8 mouse cellular contexts compared by ENCODE assay signal in the genomic region with DNA sequence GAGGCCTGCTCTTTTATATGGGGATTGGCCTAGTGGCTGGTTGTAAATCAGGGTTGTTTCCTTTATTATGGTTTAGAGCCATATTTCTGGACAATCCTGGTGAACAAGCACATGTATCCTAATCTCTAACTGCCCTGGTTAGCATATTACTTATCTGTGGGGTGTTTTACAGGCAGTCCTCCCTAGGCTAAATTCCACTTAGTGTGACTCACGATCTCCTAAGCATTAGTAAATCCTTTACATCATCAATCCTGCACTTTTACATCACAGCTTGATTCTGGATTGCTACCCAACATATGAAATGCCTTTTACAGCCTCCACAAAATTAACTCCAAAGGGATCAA. TPM values are rescaled to one million over a fixed set of nuclear protein-coding genes. Genes with fewer than 3 reads are reported as not detected.
DNase-seq lines count a peak whose midpoint lies in the region; ATAC-seq and TF ChIP-seq lines count a peak whose summit lies in the region.

No protein-coding gene starts in this region.

- peak overlapping the region; percentile 86; the same call in 1 of the 2 replicates for H3K27ac ChIP-seq in heart, embryonic 11.5 days (ENCODE audit: low read depth, low read length)
- peak overlapping the region; percentile 52; the same call in 1 of the 2 replicates for H3K27ac ChIP-seq in ES-Bruce4 (ENCODE audit: insufficient read depth, low read length)
- peak overlapping the region; percentile 79 for H3K27ac ChIP-seq in forebrain, postnatal 0 days (ENCODE audit: low read depth, low read length)

- no peaks in the 10 kb centered on the region for H3K27me3 ChIP-seq in heart, embryonic 11.5 days (ENCODE audit: control insufficient read depth, insufficient read depth, low read length)
- no peaks in the 10 kb centered on the region for H3K27me3 ChIP-seq in ES-Bruce4 (ENCODE audit: control insufficient read depth, insufficient read depth, low read length, poor library complexity, severe bottlenecking)
- H3K27me3 ChIP-seq in forebrain, postnatal 0 days (ENCODE audit: insufficient read depth, low read length): no peaks in the 10 kb centered on the region

- 17% methylated on average over 1 of the region's 1 CpGs for WGBS in heart, embryonic 11.5 days (ENCODE audit: insufficient replicate concordance)
- 21% methylated on average over 1 of the region's 1 CpGs for WGBS in forebrain, postnatal 0 days

- peak overlapping the region; percentile 88 for H3K4me3 ChIP-seq in heart, embryonic 11.5 days (ENCODE audit: low read depth, low read length)
- peak overlapping the region; percentile 94 for H3K4me3 ChIP-seq in ES-Bruce4 (ENCODE audit: low read depth, low read length)
- peak overlapping the region; percentile 73 for H3K4me3 ChIP-seq in forebrain, postnatal 0 days (ENCODE audit: low read depth, low read length)

- H3K36me3 ChIP-seq in heart, embryonic 11.5 days (ENCODE audit: control insufficient read depth, insufficient read depth, low read length): 0 out of 2 replicates have a peak, but pooled peaks cover 5% of the 10 kb centered on the region
- peaks cover 7% of the 10 kb centered on the region; the same call in 1 of the 2 replicates for H3K36me3 ChIP-seq in ES-Bruce4 (ENCODE audit: control insufficient read depth, insufficient read depth, low read length, poor library complexity, severe bottlenecking)
- peaks cover 7% of the 10 kb centered on the region; the same call in 1 of the 2 replicates for H3K36me3 ChIP-seq in forebrain, postnatal 0 days (ENCODE audit: insufficient read depth)

- no peak for TF ChIP-seq EP300 in ES-Bruce4 (IDR thresholded peaks at IDR 0.05; ENCODE audit: insufficient read depth, low read depth, low read length)

- peaks cover 7% of the 10 kb centered on the region; the same call in 1 of the 2 replicates for H3K4me1 ChIP-seq in heart, embryonic 11.5 days (ENCODE audit: control insufficient read depth, insufficient read depth, low read length)
- peaks cover 2% of the 10 kb centered on the region for H3K4me1 ChIP-seq in ES-Bruce4 (ENCODE audit: control insufficient read depth, insufficient read depth, low read length)
- H3K4me1 ChIP-seq in forebrain, postnatal 0 days (ENCODE audit: insufficient read depth): peaks cover 5% of the 10 kb centered on the region; the same call in 1 of the 2 replicates

- no peak for TF ChIP-seq POLR2A in ES-Bruce4 (IDR thresholded peaks at IDR 0.05; ENCODE audit: insufficient read depth, low read length)

- peak overlapping the region; percentile 84 for H3K9ac ChIP-seq in heart, embryonic 11.5 days (ENCODE audit: low read depth, low read length)
- peak overlapping the region; percentile 37 for H3K9ac ChIP-seq in ES-Bruce4 (ENCODE audit: low read depth, poor library complexity, severe bottlenecking)
- peak overlapping the region; percentile 67 for H3K9ac ChIP-seq in forebrain, postnatal 0 days

- DNase-seq in heart, postnatal 36 days: no peak
- DNase-seq in forebrain, postnatal 0 days: peak; percentile 47
- DNase-seq in mesoderm, embryonic 11.5 days (ENCODE audit: low read depth, low spot score): peak; percentile 10
- DNase-seq in left cerebral cortex, adult 11 months (ENCODE audit: low spot score): no peak
- no peak for DNase-seq in ovary, adult 18-20 months (ENCODE audit: low spot score)
- DNase-seq in lung, adult 18-20 months: no peak

- H3K4me2 ChIP-seq in heart, embryonic 11.5 days: peak overlapping the region; percentile 78
- H3K4me2 ChIP-seq in forebrain, postnatal 0 days (ENCODE audit: low read depth): peak overlapping the region; percentile 83

- intact Hi-C loops in heart, postnatal 36 days (cut with DNase I): loop anchor here (5.0 kb wide), 1 partner anchor 146 kb away; no protein-coding TSS in a partner anchor

- no peak for TF ChIP-seq CTCF in ES-Bruce4 (IDR thresholded peaks at IDR 0.05; ENCODE audit: low read depth, low read length)
- no peak for TF ChIP-seq CTCF in forebrain, postnatal 0 days (IDR thresholded peaks at IDR 0.05; ENCODE audit: low read depth)

- no peak for ATAC-seq in heart, embryonic 11.5 days (replicated peaks; ENCODE audit: insufficient number of reproducible peaks, low FRiP score, low TSS enrichment)
- 0 out of 2 replicates have a peak, but pooled peaks have one; percentile 12 for ATAC-seq in forebrain, postnatal 0 days

- H3K9me3 ChIP-seq in heart, embryonic 11.5 days (replicated peaks; ENCODE audit: control insufficient read depth, low read length): no peaks in the 10 kb centered on the region
- no peaks in the 10 kb centered on the region for H3K9me3 ChIP-seq in ES-Bruce4 (replicated peaks; ENCODE audit: control insufficient read depth, insufficient read depth, low read length, poor library complexity, severe bottlenecking)
- H3K9me3 ChIP-seq in forebrain, postnatal 0 days (ENCODE audit: low read length): no peaks in the 10 kb centered on the region

RNA-seq across cellular contexts. Expression of a gene that starts 31.1 kb away (rescaled TPM):
- 6.6 and 8.3 TPM in 2 replicates for polyA plus RNA-seq in heart, embryonic 11.5 days (2014; fragmentation: Nextera tagmentation; extraction: Ambion mirVana)
- total RNA-seq in heart, postnatal 36 days (2021): 10 to 100 TPM; 11.6 to 11.7 TPM
- polyA plus RNA-seq in ES-Bruce4 (2011; ENCODE audit: insufficient read depth, insufficient read length, low read depth, missing spikeins): 4.2 and 4.8 TPM in 2 replicates
- 12.9 and 19.8 TPM in 2 replicates for total RNA-seq in forebrain, postnatal 0 days (2014; rRNA removed)
- 7.7 and 12.0 TPM in 2 replicates for polyA plus RNA-seq in forebrain, postnatal 0 days (2015; fragmentation: Nextera tagmentation; extraction: Ambion mirVana)

Comparison
In these comparisons a context has a peak if more than half of its experiments do, and no peak if none do; other contexts are left out.
1. DNase-seq: peak in forebrain, postnatal 0 days (single experiment) and mesoderm, embryonic 11.5 days (single experiment); none in heart, postnatal 36 days (0 of 2), left cerebral cortex, adult 11 months (single experiment), ovary, adult 18-20 months (single experiment) and lung, adult 18-20 months (0 of 2).
2. Peak in every context shown above with its lines, with median percentiles within 50 percentile points of each other: H3K27ac ChIP-seq, H3K4me3 ChIP-seq and H3K9ac ChIP-seq.